Mouse (Mus musculus): ENCODE data around the gene Gad2. TPM values are rescaled to one million over a fixed set of nuclear protein-coding genes. Genes with fewer than 3 reads are reported as not detected.

Gene Gad2
- total RNA-seq, 2 experiments from 2014 or later = 0.05 TPM; not detected in 1

GRCm38 (mm10) chr2:22646134-22646533 is 24.1 kb downstream of the Gad2 start:
- no peak for DNase-seq (ENCODE audit: low spot score)

GRCm38 (mm10) chr2:22648394-22648793 is 26.4 kb downstream of the Gad2 start:
- no peak for DNase-seq (ENCODE audit: low spot score)

GRCm38 (mm10) chr2:22651826-22652225 is 29.8 kb downstream of the Gad2 start:
- DNase-seq (ENCODE audit: low spot score) = no peak

GRCm38 (mm10) chr2:22663731-22664130 is 41.7 kb downstream of the Gad2 start:
- DNase-seq (ENCODE audit: low spot score) = no peak

GRCm38 (mm10) chr2:22670415-22670814 is 48.4 kb downstream of the Gad2 start:
- DNase-seq (ENCODE audit: low spot score) = no peak

GRCm38 (mm10) chr2:22671348-22671747 is 49.3 kb downstream of the Gad2 start:
- DNase-seq (ENCODE audit: low spot score) = no peak

- no peak for DNase-seq (ENCODE audit: low spot score)
Measured at GRCm38 (mm10) chr2:22677066-22677465, 55.1 kb downstream of the Gad2 start.

GRCm38 (mm10) chr2:22679944-22680343 is 57.9 kb downstream of the Gad2 start:
- DNase-seq (ENCODE audit: low spot score) = no peak

GRCm38 (mm10) chr2:22689969-22690368 is 68.0 kb downstream of the Gad2 start:
- DNase-seq (ENCODE audit: low spot score) = no peak

GRCm38 (mm10) chr2:22704780-22705727 is 83.0 kb downstream of the Gad2 start:
- no peak for DNase-seq (ENCODE audit: low spot score)

GRCm38 (mm10) chr2:22706233-22706632 is 84.2 kb downstream of the Gad2 start:
- DNase-seq (ENCODE audit: low spot score) = no peak

- peak; percentile 59 for DNase-seq (ENCODE audit: low spot score)
Measured at GRCm38 (mm10) chr2:22721522-22722470, 99.8 kb downstream of the Gad2 start.

- DNase-seq (ENCODE audit: low spot score) = no peak
Measured at GRCm38 (mm10) chr2:22723927-22724534, 102.0 kb downstream of the Gad2 start.

- DNase-seq (ENCODE audit: low spot score) = no peak
Measured at GRCm38 (mm10) chr2:22727113-22727512, 105.1 kb downstream of the Gad2 start.

- DNase-seq (ENCODE audit: low spot score) = no peak
Measured at GRCm38 (mm10) chr2:22736134-22736533, 114.1 kb downstream of the Gad2 start.

GRCm38 (mm10) chr2:22739369-22739768 is 117.4 kb downstream of the Gad2 start:
- DNase-seq (ENCODE audit: low spot score) = no peak

- DNase-seq (ENCODE audit: low spot score) = no peak
Measured at GRCm38 (mm10) chr2:22740441-22740840, 118.4 kb downstream of the Gad2 start.

- DNase-seq (ENCODE audit: low spot score) = no peak
Measured at GRCm38 (mm10) chr2:22741222-22741621, 119.2 kb downstream of the Gad2 start.
